Mouse (Mus musculus) myocyte (in vitro differentiated cells): ENCODE measurements around the gene Fbxo42. TPM values are rescaled to one million over a fixed set of nuclear protein-coding genes. Genes with fewer than 3 reads are reported as not detected.
A peak's percentile ranks its signal among the peaks of the same experiment; 100 is the strongest.

Source experiments
- H3K27me3 ChIP-seq: one replicate; pipeline ENCODE4 v1.6.1; 2011; ENCODE audit not compliant: control insufficient read depth, insufficient read depth, insufficient read length
- H3K36me3 ChIP-seq: one replicate; pipeline ENCODE4 v1.6.1; 2011; ENCODE audit not compliant: control insufficient read depth, insufficient read depth
- H3K4me2 ChIP-seq: one replicate; pipeline ENCODE4 v1.6.1; 2011; ENCODE audit warnings: low read depth, control low read depth
- H3K4me3 ChIP-seq: one replicate; pipeline ENCODE4 v1.5.1; 2011; ENCODE audit warnings: mild to moderate bottlenecking, control low read depth, moderate library complexity
- H3K79me2 ChIP-seq: one replicate; pipeline ENCODE4 v1.6.1; 2011; ENCODE audit not compliant: control insufficient read depth, insufficient read depth
- H3ac ChIP-seq: one replicate; pipeline ENCODE4 v1.6.1; 2011; ENCODE audit not compliant: control insufficient read depth, insufficient read length
- CEBPB ChIP-seq: IDR thresholded peaks from 2 replicates; pipeline ENCODE4 v1.6.1; 2011; ENCODE audit warnings: mild to moderate bottlenecking, moderate library complexity; ENCODE audit not compliant: poor library complexity, insufficient read depth, severe bottlenecking
- E2F4 ChIP-seq: IDR thresholded peaks from one replicate; pipeline ENCODE4 v1.6.1; 2011; ENCODE audit warnings: mild to moderate bottlenecking, control low read depth, moderate library complexity; ENCODE audit not compliant: insufficient read depth
- MAX ChIP-seq: IDR thresholded peaks from one replicate; pipeline ENCODE4 v1.6.1; 2011; ENCODE audit warnings: low read depth, mild to moderate bottlenecking, control low read depth
- MYOD1 ChIP-seq, 3 experiments: IDR thresholded peaks; one replicate each; pipeline ENCODE4 v1.6.1; 2011; ENCODE audit warnings: control low read depth in 2 of 3, low read depth in 2 of 3, mild to moderate bottlenecking in 2 of 3, moderate library complexity in 1 of 3; ENCODE audit not compliant: insufficient read length in 2 of 3, control insufficient read depth in 1 of 3
- MYOG ChIP-seq, 3 experiments: IDR thresholded peaks; one replicate each; pipeline ENCODE4 v1.6.1; 2011; ENCODE audit warnings: control low read depth in 2 of 3, low read depth in 2 of 3, mild to moderate bottlenecking in 2 of 3; ENCODE audit not compliant: insufficient read length in 2 of 3, control insufficient read depth in 1 of 3, insufficient read depth in 1 of 3
- POLR2A ChIP-seq: IDR thresholded peaks from one replicate; pipeline ENCODE4 v1.6.1; 2011; ENCODE audit warnings: low read depth, mild to moderate bottlenecking, control low read depth, moderate library complexity; ENCODE audit not compliant: insufficient read length
- POLR2AphosphoS2 ChIP-seq: IDR thresholded peaks from one replicate; pipeline ENCODE4 v1.6.1; 2011; ENCODE audit warnings: low read depth, control low read depth; ENCODE audit not compliant: insufficient read length
- REST ChIP-seq: IDR thresholded peaks from one replicate; pipeline ENCODE4 v1.6.1; 2011; ENCODE audit warnings: mild to moderate bottlenecking, control low read depth, moderate library complexity; ENCODE audit not compliant: insufficient read depth, insufficient read length
- SRF ChIP-seq: IDR thresholded peaks from one replicate; pipeline ENCODE4 v1.6.1; 2011; ENCODE audit warnings: low read depth; ENCODE audit not compliant: control insufficient read depth, insufficient read length
- TCF12 ChIP-seq: IDR thresholded peaks from one replicate; pipeline ENCODE4 v1.6.1; 2011; ENCODE audit warnings: mild to moderate bottlenecking, control low read depth; ENCODE audit not compliant: poor library complexity, insufficient read depth, severe bottlenecking
- TCF3 ChIP-seq: IDR thresholded peaks from one replicate; pipeline ENCODE4 v1.6.1; 2011; ENCODE audit warnings: low read depth, control low read depth; ENCODE audit not compliant: insufficient read length
- USF1 ChIP-seq: IDR thresholded peaks from one replicate; pipeline ENCODE4 v1.6.1; 2011; ENCODE audit warnings: low read depth, mild to moderate bottlenecking, control low read depth, moderate library complexity
- polyA plus RNA-seq: library from polyadenylated mRNA; unstranded; fragments of >200 nt; fragmentation: generic; extraction: Trizol; gene quantifications from one replicate; pipeline ENCODE4 v1.2.1, GENCODE M21; 2012; ENCODE audit warnings: missing spikeins

Gene Fbxo42
- polyA plus RNA-seq, 1 experiment, result 13.2 TPM

DNA sequence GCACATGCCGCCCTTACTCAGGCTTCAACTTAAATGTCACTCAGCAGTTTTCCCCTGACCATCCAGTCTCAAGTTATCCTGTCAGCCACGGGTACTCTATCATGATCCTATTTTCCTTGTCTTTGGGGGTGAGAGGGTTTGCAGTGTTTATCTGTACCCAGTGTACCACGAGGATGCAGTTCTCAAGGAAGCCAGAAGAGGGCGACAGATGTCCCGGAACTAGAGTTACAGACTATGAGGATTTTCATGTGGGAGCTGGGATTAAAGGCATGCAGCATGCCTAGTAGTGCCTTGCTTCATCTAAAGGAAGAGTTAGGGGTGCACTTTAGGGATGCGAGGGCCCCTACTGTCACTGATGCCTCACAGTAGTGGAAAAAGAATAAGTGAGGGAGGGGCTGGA lies 45.9 kb upstream of the Fbxo42 start:
- Histone ChIP-seq H3K79me2 (no peaks in the 10 kb centered on the region), H3ac (no peak overlapping the region), H3K4me3 (no peak overlapping the region), H3K36me3 (no peaks in the 10 kb centered on the region), H3K4me2 (no peak overlapping the region), H3K27me3 (no peaks in the 10 kb centered on the region)
- TF ChIP-seq POLR2A, result no peak
- TF ChIP-seq E2F4, result no peak
- no peak for TF ChIP-seq POLR2AphosphoS2
- TF ChIP-seq TCF12, result no peak
- TF ChIP-seq MYOG (IDR thresholded peaks at IDR 0.05; ENCODE audit: control insufficient read depth in 1 of 3, insufficient read depth in 1 of 3, insufficient read length in 2 of 3, low read depth in 2 of 3), result no peak
- TF ChIP-seq REST, result no peak
- no peak for TF ChIP-seq TCF3
- no peak for TF ChIP-seq USF1
- no peak for TF ChIP-seq CEBPB
- TF ChIP-seq MYOD1 (IDR thresholded peaks at IDR 0.05; ENCODE audit: control insufficient read depth in 1 of 3, insufficient read length in 2 of 3, low read depth in 2 of 3), result no peak
- TF ChIP-seq MAX, result no peak
- TF ChIP-seq SRF, result no peak

DNA sequence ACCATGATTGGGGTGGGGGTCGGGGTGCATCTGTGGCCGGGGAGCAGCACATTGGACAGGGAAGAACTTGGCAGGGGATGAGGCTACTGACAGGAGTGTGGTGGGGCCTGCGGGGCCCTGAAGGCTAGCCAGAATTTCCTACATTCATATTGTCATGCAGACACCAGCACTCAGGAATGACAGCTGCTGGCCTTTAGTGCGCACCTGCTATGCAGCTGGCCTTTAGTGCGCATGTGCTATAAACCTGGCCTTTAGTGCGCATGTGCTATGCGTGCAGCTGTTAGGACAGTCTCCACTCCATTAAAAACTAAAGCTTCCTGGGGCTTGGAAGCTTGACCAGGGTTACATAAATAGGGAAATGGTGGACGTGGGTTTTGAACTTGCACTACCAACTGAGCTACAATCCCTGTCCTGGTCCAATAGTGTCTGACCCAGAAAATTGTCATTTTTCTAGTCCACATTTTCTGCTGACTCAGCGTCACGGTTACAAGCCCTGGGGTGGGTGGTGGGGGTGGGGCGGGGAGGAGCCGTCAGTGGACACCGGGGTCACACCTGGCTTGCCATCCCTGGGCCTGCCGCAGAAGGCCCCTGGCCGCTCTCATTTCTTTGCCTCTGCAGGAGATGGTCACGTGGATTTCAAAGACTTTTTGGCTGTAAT lies 41.1 kb upstream of the Fbxo42 start:
- no peak overlapping the region for H3K4me3 ChIP-seq
- no peaks in the 10 kb centered on the region for H3K79me2 ChIP-seq

DNA sequence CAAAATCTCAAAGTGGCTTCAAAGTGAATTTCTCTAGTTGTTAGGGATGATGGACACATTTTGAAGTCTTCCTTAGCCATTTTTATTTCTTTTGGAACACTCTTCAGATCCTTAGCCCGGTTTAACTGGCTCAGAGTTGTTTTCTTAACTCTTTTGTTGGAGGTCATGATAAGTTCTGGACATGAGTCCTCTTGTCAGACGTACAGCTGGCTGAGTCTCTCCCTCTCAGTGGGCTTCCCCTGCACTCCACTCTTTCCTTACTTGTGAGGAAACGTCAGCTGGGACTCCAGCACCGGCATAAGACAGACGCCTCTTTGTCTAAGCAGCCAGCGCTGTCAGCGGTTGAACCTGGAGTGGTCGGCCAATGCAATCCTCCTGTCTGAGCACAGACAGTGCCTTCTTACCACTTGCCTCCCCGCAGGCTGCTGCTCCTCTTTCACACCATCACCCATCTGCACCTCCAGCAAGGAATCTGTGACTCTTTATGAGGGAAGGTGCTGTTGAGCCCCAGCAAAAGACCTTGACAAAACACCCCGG lies 39.4 kb upstream of the Fbxo42 start:
- H3K4me3 ChIP-seq, result no peak overlapping the region
- no peaks in the 10 kb centered on the region for H3K79me2 ChIP-seq
- no peak overlapping the region for H3K4me2 ChIP-seq
- TF ChIP-seq CEBPB, result no peak
- no peak for TF ChIP-seq USF1
- TF ChIP-seq POLR2AphosphoS2, result peak; percentile 18
- no peak for TF ChIP-seq POLR2A
- no peak for TF ChIP-seq MYOG (IDR thresholded peaks at IDR 0.05; ENCODE audit: control insufficient read depth in 1 of 3, insufficient read depth in 1 of 3, insufficient read length in 2 of 3, low read depth in 2 of 3)
- no peaks in the 10 kb centered on the region for H3K27me3 ChIP-seq
- H3K36me3 ChIP-seq, result peaks cover 5% of the 10 kb centered on the region
- no peak overlapping the region for H3ac ChIP-seq

More for the DNA sequence above, 41.1 kb upstream of the Fbxo42 start:
- H3K36me3 ChIP-seq, result no peaks in the 10 kb centered on the region
- H3K27me3 ChIP-seq, result no peaks in the 10 kb centered on the region
- TF ChIP-seq TCF3 (peak; percentile 96), MYOG (IDR thresholded peaks at IDR 0.05; ENCODE audit: control insufficient read depth in 1 of 3, insufficient read depth in 1 of 3, insufficient read length in 2 of 3, low read depth in 2 of 3) (peak; percentile 58 to 99 (median 96)), POLR2AphosphoS2 (no peak), USF1 (no peak), SRF (no peak), POLR2A (no peak), MYOD1 (IDR thresholded peaks at IDR 0.05; ENCODE audit: control insufficient read depth in 1 of 3, insufficient read length in 2 of 3, low read depth in 2 of 3) (peak in 2 of 3 experiments; percentile 96 to 97), MAX (no peak), CEBPB (no peak), REST (no peak), TCF12 (peak; percentile 90), E2F4 (no peak)
- H3ac ChIP-seq, result no peak overlapping the region
- H3K4me2 ChIP-seq, result no peak overlapping the region

DNA sequence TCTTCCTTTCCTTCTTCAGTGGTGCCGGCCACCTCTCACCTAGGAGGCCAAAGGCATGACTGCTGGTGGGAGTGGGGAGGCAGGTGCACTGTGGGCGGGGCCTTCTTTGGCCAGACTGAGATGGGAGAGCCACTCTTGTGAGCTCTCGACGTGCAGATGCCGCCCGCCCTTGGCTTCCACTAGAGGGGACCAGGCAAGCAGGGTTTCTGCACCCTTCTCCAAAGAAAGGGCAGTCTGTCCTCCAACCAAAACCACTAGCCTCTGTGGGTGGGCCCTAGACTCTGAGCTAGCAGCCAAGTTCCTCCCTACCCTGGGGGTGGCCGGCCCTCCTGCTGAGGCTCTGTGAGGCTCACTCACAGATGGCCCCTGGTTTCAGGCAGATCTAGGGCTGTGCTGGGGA lies 33.9 kb upstream of the Fbxo42 start:
- no peak overlapping the region for H3K4me3 ChIP-seq
- H3K27me3 ChIP-seq, result no peaks in the 10 kb centered on the region
- H3K79me2 ChIP-seq, result no peaks in the 10 kb centered on the region
- H3K36me3 ChIP-seq, result peaks cover 8% of the 10 kb centered on the region
- TF ChIP-seq MYOD1 (IDR thresholded peaks at IDR 0.05; ENCODE audit: control insufficient read depth in 1 of 3, insufficient read length in 2 of 3, low read depth in 2 of 3) (peak in 1 of 3 experiments; percentile 22), REST (no peak)
- H3ac ChIP-seq, result no peak overlapping the region
- no peak overlapping the region for H3K4me2 ChIP-seq

DNA sequence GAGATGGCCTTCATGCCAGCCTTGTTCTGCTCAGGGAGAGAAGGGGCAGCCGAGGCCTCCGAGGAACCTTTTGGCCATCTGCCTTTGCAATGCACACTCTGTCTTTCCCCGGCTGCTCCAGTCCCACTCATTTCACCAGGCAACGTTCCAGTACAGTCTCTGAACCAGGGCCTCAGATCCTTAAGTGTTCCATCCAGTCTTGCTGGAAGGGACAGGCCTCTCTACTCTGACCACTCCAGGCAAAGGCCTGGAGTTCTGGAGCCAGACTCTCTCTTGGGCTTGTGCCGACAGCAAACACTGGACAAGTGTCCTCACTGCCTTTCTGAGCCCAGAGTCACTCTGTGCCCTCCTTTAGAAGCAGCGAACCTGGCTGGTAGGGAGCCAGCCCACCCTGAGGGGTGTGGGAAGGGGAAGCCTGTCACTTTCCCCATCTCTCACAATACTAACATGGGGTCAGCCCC lies 33.2 kb upstream of the Fbxo42 start:
- Histone ChIP-seq H3K79me2 (peaks cover 6% of the 10 kb centered on the region), H3ac (no peak overlapping the region), H3K4me2 (no peak overlapping the region), H3K4me3 (no peak overlapping the region), H3K27me3 (no peaks in the 10 kb centered on the region), H3K36me3 (peaks cover 8% of the 10 kb centered on the region)
- TF ChIP-seq USF1 (no peak), MAX (no peak), POLR2A (no peak), TCF3 (no peak), CEBPB (no peak), MYOG (IDR thresholded peaks at IDR 0.05; ENCODE audit: control insufficient read depth in 1 of 3, insufficient read depth in 1 of 3, insufficient read length in 2 of 3, low read depth in 2 of 3) (no peak), E2F4 (no peak), SRF (no peak), TCF12 (no peak), MYOD1 (IDR thresholded peaks at IDR 0.05; ENCODE audit: control insufficient read depth in 1 of 3, insufficient read length in 2 of 3, low read depth in 2 of 3) (no peak), POLR2AphosphoS2 (no peak), REST (no peak)
